Mouse (Mus musculus) midbrain, embryonic 12.5 days (tissue): ENCODE measurements at regions not wholly inside any gene's neighbourhood (a gene's known extent, or its start where the extent isn't known, plus 50 kb on each side); places are given as distances from the start of the nearest gene placed in this dataset.

Experiments
- ATAC-seq: fragments of 200-750 bp; cut with Nextera tagmentation; 2 replicates; pipeline ENCODE4 v1.8.0; 2017; ENCODE audit warnings: low read depth, moderate TSS enrichment, moderate library complexity; ENCODE audit not compliant: low FRiP score
- H3K27ac ChIP-seq: fragments of 300-500 bp; sonication (generic); replicated peaks from 2 replicates; pipeline ENCODE4 v1.5.1; 2016; ENCODE audit warnings: mild to moderate bottlenecking
- H3K27me3 ChIP-seq: fragments of 300-500 bp; sonication (generic); 2 replicates; pipeline ENCODE4 v1.6.1; 2016; ENCODE audit warnings: mild to moderate bottlenecking
- H3K36me3 ChIP-seq: fragments of 300-500 bp; sonication (generic); 2 replicates; pipeline ENCODE4 v1.6.1; 2016
- H3K4me1 ChIP-seq: fragments of 300-500 bp; sonication (generic); 2 replicates; pipeline ENCODE4 v1.6.1; 2016
- H3K4me2 ChIP-seq: fragments of 300-500 bp; sonication (generic); replicated peaks from 2 replicates; pipeline ENCODE4 v1.6.1; 2016; ENCODE audit warnings: mild to moderate bottlenecking, moderate library complexity
- H3K4me3 ChIP-seq: fragments of 300-500 bp; sonication (generic); 2 replicates; pipeline ENCODE4 v1.5.1; 2016; ENCODE audit warnings: mild to moderate bottlenecking
- H3K9ac ChIP-seq: fragments of 300-500 bp; sonication (generic); replicated peaks from 2 replicates; pipeline ENCODE4 v1.6.1; 2016; ENCODE audit warnings: mild to moderate bottlenecking, moderate library complexity
- H3K9me3 ChIP-seq: fragments of 300-500 bp; sonication (generic); 2 replicates; pipeline ENCODE4 v1.6.1; 2016; ENCODE audit warnings: mild to moderate bottlenecking
- WGBS: fragments of 180-500 bp; shearing (Covaris S2); methylation state at CpG from one replicate; pipeline ENCODE4 v1.1.7; 2016; 5-methylcytosine and 5-hydroxymethylcytosine counted together

DNA sequence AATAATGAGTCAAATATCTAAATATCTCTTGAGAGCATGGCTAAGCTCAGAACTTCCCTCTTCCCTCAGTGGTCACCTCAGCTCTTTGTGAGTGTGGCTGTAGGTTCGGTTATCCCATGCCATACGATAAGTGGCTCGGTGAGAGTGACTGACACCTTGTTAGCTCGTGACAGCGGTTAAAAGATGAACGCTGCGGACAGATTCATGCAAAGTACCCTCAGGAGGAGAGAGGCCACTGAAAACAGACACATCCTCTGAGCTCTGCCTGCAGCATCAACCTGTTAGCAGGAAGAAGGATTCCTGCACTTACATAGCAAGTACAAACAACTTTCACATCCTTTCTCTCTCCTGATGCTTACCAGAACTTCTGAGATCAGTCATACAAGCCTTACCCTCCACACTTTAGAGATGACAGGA, 163.2 kb upstream of the Bcl6 start:
- Histone ChIP-seq H3K9me3 (no peaks in the 10 kb centered on the region), H3K27ac (no peak overlapping the region), H3K9ac (no peak overlapping the region), H3K27me3 (no peaks in the 10 kb centered on the region), H3K4me3 (no peak overlapping the region), H3K4me2 (no peak overlapping the region), H3K4me1 (no peaks in the 10 kb centered on the region), H3K36me3 (no peaks in the 10 kb centered on the region)
- ATAC-seq = no peak
- WGBS = 88% methylated on average over 7 of the region's 7 CpGs

DNA sequence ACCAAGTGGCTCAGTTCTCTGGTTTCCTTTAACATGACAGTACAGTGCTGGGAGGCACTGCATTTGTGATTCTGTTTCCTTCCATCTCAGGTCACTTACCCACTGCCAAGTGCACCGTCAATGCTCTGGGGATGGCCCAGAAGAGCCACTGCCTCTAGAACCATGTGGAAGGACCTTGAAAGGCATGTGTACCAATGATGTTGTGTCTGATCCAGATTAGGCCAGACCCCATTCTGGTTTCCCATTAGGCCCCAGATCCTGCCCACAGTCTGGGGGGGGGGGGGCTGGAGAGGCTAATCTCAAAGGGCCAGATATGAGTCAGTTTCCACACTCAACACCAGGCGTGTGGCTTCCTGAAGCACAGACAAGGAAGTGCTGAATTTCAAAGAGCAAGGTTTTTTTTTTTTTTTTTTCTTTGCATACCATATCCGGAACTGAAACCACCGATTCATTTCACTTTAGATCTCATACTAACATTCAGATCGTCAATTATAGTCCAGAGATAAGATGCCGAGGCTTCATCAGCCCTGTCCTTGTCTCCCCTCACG, 162.6 kb upstream of the Bcl6 start:
- Histone ChIP-seq H3K9ac (no peak overlapping the region), H3K27ac (no peak overlapping the region), H3K4me2 (no peak overlapping the region), H3K4me3 (no peak overlapping the region), H3K27me3 (no peaks in the 10 kb centered on the region), H3K36me3 (no peaks in the 10 kb centered on the region), H3K9me3 (no peaks in the 10 kb centered on the region), H3K4me1 (no peaks in the 10 kb centered on the region)
- WGBS = 88% methylated on average over 7 of the region's 7 CpGs
- ATAC-seq = no peak

DNA sequence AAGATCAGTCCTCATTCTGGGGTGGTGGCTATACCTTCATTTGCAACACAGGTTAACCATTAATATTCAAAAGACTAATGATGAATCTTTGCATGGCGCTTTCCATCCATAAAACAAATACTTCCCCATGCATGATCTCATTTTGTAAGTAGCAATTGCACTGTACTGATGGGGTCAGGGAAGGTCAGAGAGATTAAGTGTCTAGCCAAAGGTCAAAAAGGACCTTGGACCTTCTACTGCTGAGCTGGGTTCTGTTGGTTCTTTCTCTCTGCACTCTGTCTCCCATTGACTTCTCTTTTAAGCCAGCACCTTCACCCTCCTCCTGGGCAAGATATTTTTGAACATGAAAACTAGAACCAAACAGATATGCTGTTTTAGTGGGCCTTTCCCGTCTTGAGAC, 161.9 kb upstream of the Bcl6 start:
- ATAC-seq = no peak
- H3K27me3 ChIP-seq = no peaks in the 10 kb centered on the region
- H3K4me2 ChIP-seq = no peak overlapping the region
- no peaks in the 10 kb centered on the region for H3K4me1 ChIP-seq
- 93% methylated on average over 2 of the region's 2 CpGs for WGBS
- H3K4me3 ChIP-seq = no peak overlapping the region
- no peaks in the 10 kb centered on the region for H3K36me3 ChIP-seq
- H3K9ac ChIP-seq = no peak overlapping the region
- no peak overlapping the region for H3K27ac ChIP-seq
- no peaks in the 10 kb centered on the region for H3K9me3 ChIP-seq

DNA sequence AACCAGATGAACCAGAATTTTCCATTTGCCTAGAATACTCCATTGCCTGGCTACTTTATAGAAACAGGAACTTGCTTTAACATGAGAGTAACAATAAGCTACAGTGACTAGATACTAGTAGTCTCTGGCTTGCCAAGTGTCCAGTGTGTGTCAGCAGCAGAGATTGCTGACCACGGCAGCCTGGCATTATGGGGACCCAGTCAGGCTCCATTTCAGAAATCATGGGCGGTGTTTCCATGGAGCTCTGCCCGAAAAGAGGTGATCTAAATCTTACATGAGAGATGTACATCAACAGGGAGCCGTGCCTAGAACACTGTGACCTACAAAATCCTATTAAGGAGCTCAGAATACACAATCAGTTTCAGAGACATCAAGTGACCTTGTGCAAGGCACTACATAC, 160.8 kb upstream of the Bcl6 start:
- Histone ChIP-seq H3K9ac (no peak overlapping the region), H3K4me3 (no peak overlapping the region), H3K4me1 (no peaks in the 10 kb centered on the region), H3K36me3 (no peaks in the 10 kb centered on the region), H3K4me2 (no peak overlapping the region), H3K27me3 (no peaks in the 10 kb centered on the region), H3K27ac (no peak overlapping the region), H3K9me3 (no peaks in the 10 kb centered on the region)
- no peak for ATAC-seq
- WGBS = 60% methylated on average over 4 of the region's 4 CpGs

DNA sequence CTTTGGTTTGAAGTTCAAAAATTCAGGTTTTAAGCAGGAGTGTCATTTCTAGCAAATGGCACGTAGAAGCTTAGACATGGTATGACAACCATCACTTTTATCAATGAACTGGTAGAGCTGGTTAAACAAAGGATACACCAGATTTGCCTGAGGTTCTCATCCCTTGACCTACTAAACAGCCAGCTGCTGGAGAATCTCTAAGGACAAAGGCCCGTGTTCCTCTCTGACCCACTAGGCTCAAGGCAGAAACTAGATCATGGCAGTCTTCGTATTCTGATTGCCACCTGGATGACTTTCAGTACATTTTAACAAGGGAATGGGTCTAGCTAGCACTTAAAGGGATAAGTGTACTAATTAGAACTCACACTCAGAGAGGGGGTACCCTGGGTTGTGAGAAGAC, 155.2 kb upstream of the Bcl6 start:
- Histone ChIP-seq H3K36me3 (no peaks in the 10 kb centered on the region), H3K9ac (no peak overlapping the region), H3K4me3 (no peak overlapping the region), H3K27ac (no peak overlapping the region), H3K9me3 (no peaks in the 10 kb centered on the region), H3K4me2 (no peak overlapping the region), H3K27me3 (no peaks in the 10 kb centered on the region), H3K4me1 (no peaks in the 10 kb centered on the region)
- whole genome bisulfite sequencing = 88% methylated on average over 3 of the region's 3 CpGs
- ATAC-seq = no peak

DNA sequence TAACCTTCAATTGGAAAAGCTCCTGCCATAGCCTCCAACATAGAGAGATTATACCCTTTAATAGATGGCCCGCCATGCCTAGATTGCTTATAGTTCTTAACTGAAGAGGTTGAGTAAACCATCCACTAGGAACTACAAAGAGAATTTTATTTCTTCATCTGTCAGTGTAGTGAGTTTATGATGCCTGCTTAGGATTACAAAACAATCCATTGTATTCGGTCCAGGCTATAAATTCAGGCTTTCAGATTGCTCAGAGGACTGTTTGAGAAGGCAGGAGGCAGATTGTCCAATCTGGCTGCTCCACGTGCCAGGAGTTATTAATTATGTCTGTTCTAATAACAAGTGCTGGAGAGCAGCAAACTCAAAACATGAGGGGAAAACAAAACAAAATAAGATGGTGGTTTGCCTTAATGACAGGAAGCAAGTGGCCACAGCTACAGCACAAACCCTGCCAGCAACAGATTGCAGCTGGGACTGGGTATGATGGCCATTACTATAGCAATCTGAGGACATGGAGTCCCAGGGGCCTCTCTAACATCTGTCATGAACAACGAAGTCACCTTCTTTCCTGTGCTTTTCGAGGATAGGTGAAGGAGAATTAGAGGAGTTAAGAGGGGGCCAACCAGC, 154.4 kb upstream of the Bcl6 start:
- Histone ChIP-seq H3K9me3 (no peaks in the 10 kb centered on the region), H3K36me3 (no peaks in the 10 kb centered on the region), H3K27me3 (no peaks in the 10 kb centered on the region), H3K9ac (no peak overlapping the region), H3K4me1 (no peaks in the 10 kb centered on the region), H3K27ac (no peak overlapping the region), H3K4me3 (no peak overlapping the region), H3K4me2 (no peak overlapping the region)
- no peak for ATAC-seq
- WGBS = 73% methylated on average over 5 of the region's 5 CpGs

DNA sequence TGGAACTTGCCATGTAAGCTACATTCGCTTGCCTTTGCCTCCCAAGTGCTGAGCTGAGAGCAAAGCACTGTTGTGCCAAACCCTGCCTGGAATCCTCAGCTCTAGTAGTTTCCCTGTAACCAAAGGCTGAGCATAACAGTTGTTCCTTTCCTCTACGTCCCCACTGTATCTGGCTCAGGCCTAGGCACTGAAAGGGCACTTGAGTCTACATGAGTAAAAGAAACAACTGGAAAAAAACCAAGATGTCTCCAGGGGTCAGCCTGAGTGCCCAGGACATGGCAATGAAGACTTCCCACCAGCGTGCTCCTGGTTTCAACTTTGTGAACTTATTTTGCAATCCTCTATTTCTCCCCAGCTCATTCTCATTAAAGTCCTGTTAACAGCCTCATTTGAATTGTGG, 150.5 kb upstream of the Bcl6 start:
- Histone ChIP-seq H3K4me3 (no peak overlapping the region), H3K27me3 (no peaks in the 10 kb centered on the region), H3K9me3 (no peaks in the 10 kb centered on the region), H3K36me3 (no peaks in the 10 kb centered on the region), H3K4me2 (no peak overlapping the region), H3K27ac (no peak overlapping the region), H3K4me1 (no peaks in the 10 kb centered on the region), H3K9ac (no peak overlapping the region)
- WGBS = 91% methylated on average over 3 of the region's 3 CpGs
- ATAC-seq = no peak

DNA sequence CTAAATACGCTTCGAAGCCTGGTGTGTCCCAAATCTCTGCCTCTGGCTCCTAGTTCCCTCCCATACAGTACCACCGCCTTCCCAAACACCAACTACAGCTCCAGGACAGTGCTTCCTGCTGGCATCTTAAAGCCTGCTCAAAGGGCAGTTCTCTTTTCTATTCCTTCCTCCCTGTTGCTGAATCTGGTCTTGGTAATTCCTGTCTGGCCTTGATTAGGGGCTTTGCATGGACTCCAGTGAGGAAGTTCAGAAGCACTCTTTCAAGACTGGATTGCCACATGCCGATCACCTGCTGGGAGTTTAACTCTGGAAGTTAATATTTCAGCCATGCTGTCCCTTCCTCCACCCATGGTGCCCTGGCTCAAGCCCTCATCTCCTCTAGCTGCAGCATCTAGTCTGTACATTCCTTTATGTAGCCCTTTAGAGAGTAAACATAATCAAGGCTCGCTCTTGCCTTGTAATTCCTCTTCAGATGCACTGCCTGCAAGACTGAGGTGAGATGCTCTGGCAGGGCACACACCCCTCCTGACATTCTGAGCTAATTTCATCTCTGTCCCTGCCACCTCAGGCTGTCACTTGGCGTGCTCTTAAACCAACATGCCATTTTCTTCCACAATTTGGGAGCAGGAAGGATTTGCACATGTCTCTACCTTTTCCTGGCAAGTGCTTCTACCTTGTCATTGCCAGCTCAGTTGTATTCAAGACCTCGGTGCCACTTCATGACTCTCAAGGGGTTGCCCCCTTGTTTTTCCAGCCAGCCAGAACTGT, 148.8 kb upstream of the Bcl6 start:
- Histone ChIP-seq H3K27ac (no peak overlapping the region), H3K9me3 (no peaks in the 10 kb centered on the region), H3K4me3 (no peak overlapping the region), H3K36me3 (no peaks in the 10 kb centered on the region), H3K4me2 (no peak overlapping the region), H3K4me1 (peaks cover 3% of the 10 kb centered on the region; the same call in 1 of the 2 replicates), H3K9ac (no peak overlapping the region), H3K27me3 (no peaks in the 10 kb centered on the region)
- WGBS = 73% methylated on average over 7 of the region's 7 CpGs
- no peak for ATAC-seq

DNA sequence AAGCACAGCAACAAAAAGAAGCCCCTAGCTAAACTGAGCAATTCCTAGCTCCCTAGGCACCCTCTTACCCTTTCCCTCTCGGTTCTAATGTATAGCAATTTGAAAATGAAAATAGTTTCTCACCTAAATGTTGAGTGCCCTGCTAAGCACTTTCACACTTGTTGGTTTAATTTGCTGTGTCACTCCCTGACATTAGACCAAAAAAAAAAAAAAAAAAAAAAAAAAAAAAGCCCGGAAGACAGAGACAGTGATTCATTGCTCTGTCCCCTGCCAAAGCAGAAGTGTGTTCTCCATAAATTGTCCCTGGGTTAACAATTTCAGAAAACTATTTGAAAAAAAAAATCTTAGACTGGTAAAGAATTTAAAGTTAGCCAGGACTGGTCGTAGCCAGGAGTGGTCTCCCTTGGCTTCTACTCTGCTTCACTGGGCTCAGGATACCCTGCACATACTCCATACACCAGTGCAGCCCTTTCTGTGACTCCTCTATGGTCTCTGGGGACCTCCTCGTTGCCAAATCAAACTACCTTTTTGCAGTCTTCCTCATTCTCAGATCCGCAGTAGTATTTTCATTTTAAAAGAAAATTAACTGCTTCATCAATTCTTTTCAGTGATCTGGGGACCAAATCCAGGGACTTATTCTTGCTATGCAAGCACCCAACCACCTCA, 148.0 kb upstream of the Bcl6 start:
- H3K9ac ChIP-seq = no peak overlapping the region
- H3K27ac ChIP-seq = no peak overlapping the region
- H3K27me3 ChIP-seq = no peaks in the 10 kb centered on the region
- no peak for ATAC-seq
- no peaks in the 10 kb centered on the region for H3K9me3 ChIP-seq
- H3K4me3 ChIP-seq = no peak overlapping the region
- no peak overlapping the region for H3K4me2 ChIP-seq
- H3K4me1 ChIP-seq = peaks cover 3% of the 10 kb centered on the region; the same call in 1 of the 2 replicates
- no peaks in the 10 kb centered on the region for H3K36me3 ChIP-seq
- 69% methylated on average over 5 of the region's 5 CpGs for WGBS

DNA sequence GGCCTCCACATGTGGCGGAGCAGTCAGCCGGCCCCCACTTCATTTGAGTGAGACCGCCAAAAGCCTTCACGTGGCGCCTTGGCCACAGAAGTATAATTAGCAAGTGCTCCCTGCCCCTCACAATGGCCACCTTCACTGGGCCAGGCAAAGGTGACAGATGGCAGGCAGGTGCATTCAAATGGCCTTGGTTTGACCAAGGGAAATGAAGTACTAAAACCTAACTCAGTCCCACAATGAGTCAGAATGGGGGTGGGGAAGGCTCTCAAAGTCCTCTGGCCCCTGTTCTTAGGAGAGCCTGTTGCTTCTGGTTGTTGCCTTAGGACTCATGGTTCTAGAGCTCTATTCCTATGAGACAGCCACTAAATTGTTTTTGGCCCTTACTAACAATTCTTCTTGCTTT, 147.2 kb upstream of the Bcl6 start:
- no peaks in the 10 kb centered on the region for H3K36me3 ChIP-seq
- H3K27me3 ChIP-seq = no peaks in the 10 kb centered on the region
- no peak for ATAC-seq
- H3K9me3 ChIP-seq = no peaks in the 10 kb centered on the region
- H3K27ac ChIP-seq = no peak overlapping the region
- no peak overlapping the region for H3K9ac ChIP-seq
- H3K4me2 ChIP-seq = no peak overlapping the region
- WGBS = 94% methylated on average over 5 of the region's 5 CpGs
- H3K4me3 ChIP-seq = no peak overlapping the region
- peaks cover 3% of the 10 kb centered on the region; the same call in 1 of the 2 replicates for H3K4me1 ChIP-seq

DNA sequence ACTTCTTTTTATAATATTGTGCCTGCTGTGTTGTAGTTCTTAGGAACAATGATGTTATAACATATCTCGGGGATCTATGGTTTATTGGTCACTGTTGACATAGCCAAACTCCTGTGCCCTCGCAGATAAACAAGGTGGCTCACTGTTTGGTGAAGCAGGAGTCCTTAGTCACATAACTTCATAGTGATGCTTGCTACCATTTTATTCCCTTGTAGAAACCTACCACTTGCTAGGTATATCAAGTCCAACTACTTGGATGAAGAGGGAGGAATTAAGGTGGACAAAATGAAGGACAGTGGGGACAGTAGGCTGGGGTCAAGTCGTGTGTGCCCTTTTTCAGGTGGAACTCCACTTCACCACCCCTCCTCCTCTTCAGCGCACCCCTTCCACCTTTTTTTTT, 146.7 kb upstream of the Bcl6 start:
- Histone ChIP-seq H3K27ac (no peak overlapping the region), H3K9ac (no peak overlapping the region), H3K4me2 (no peak overlapping the region), H3K4me1 (peaks cover 3% of the 10 kb centered on the region; the same call in 1 of the 2 replicates), H3K27me3 (no peaks in the 10 kb centered on the region), H3K9me3 (no peaks in the 10 kb centered on the region), H3K4me3 (no peak overlapping the region), H3K36me3 (no peaks in the 10 kb centered on the region)
- WGBS = 92% methylated on average over 4 of the region's 4 CpGs
- no peak for ATAC-seq

DNA sequence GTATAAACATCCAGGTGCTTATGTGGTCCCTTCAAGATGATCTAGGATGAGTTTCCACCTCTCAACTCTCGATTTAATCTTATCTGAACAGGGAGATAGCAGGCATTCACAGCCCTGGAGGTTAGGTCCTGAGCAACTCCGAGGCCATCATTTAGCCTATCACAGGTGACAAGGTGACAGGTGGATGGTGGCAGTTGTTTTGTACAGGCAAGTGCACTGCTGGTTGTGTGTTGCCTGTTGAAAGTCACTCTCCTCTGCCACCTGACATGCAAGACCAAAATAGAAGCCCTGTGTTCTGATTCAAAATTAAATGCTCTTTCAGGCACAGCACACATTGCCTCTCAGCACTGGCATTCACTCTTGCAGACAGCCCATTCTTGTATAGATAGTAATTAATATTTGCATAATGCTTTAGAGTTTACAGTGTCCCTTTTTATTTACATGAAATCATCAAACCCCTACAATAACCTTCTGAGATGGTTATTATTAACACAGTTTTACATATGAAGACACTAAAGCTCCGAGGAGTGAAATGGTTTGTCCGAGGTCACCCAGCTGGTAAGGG, 145.9 kb upstream of the Bcl6 start:
- no peak overlapping the region for H3K4me3 ChIP-seq
- H3K9me3 ChIP-seq = no peaks in the 10 kb centered on the region
- WGBS = 86% methylated on average over 4 of the region's 4 CpGs
- no peak for ATAC-seq
- no peak overlapping the region for H3K27ac ChIP-seq
- no peaks in the 10 kb centered on the region for H3K36me3 ChIP-seq
- no peak overlapping the region for H3K9ac ChIP-seq
- no peak overlapping the region for H3K4me2 ChIP-seq
- no peaks in the 10 kb centered on the region for H3K27me3 ChIP-seq
- peaks cover 3% of the 10 kb centered on the region; the same call in 1 of the 2 replicates for H3K4me1 ChIP-seq
